Mouse (Mus musculus): Measurements from ENCODE around the gene Rap1b. TPM values are rescaled to one million over a fixed set of nuclear protein-coding genes. Genes with fewer than 3 reads are reported as not detected.

Gene Rap1b
- polyA plus RNA-seq, 2 experiments: 46.7 to 101 TPM

- 0 out of 2 replicates have a peak overlapping the region, but pooled peaks have one; percentile 13 for H3K4me2 ChIP-seq (ENCODE audit: low read depth)
- DNase-seq (ENCODE audit: low read depth in 3 of 3, low spot score in 3 of 3) (no peak), ATAC-seq (ENCODE audit: insufficient read depth) (no peak)
- no peak overlapping the region for H3K4me3 ChIP-seq (ENCODE audit: insufficient read depth in 1 of 2, low read depth in 2 of 2, low read length in 2 of 2)
- H3K27me3 ChIP-seq (ENCODE audit: control insufficient read depth, insufficient read depth, low read length): no peaks in the 10 kb centered on the region
- H3K4me1 ChIP-seq (replicated peaks; ENCODE audit: control insufficient read depth in 2 of 2, insufficient read depth in 2 of 2, low read length in 1 of 2): peaks cover 0 to 2% of the 10 kb centered on the region in 2 experiments; a peak in 2 of 4 replicates
- H3K9me3 ChIP-seq (ENCODE audit: control insufficient read depth, low read length): no peaks in the 10 kb centered on the region
- TF ChIP-seq EP300 (IDR thresholded peaks at IDR 0.05; ENCODE audit: low read depth) (no peak), CTCF (IDR thresholded peaks at IDR 0.05; ENCODE audit: low read depth) (no peak)
- no peak overlapping the region for H3K27ac ChIP-seq
- H3K9ac ChIP-seq (replicated peaks): no peak overlapping the region
- H3K36me3 ChIP-seq (replicated peaks; ENCODE audit: control insufficient read depth, insufficient read depth, low read depth): no peaks in the 10 kb centered on the region
- 71% methylated on average over 15 of the region's 15 CpGs for WGBS (ENCODE audit: insufficient replicate concordance)
Observed at GRCm38 (mm10) chr10:117888822-117889221, 43.0 kb upstream of the Rap1b start.

GRCm38 (mm10) chr10:117885358-117885757 is 39.5 kb upstream of the Rap1b start:
- Histone ChIP-seq H3K27me3 (ENCODE audit: control insufficient read depth, insufficient read depth, low read length) (no peaks in the 10 kb centered on the region), H3K4me2 (ENCODE audit: low read depth) (no peak overlapping the region), H3K36me3 (replicated peaks; ENCODE audit: control insufficient read depth, insufficient read depth, low read depth) (no peaks in the 10 kb centered on the region), H3K9ac (replicated peaks) (no peak overlapping the region), H3K27ac (no peak overlapping the region), H3K4me3 (ENCODE audit: insufficient read depth in 1 of 2, low read depth in 2 of 2, low read length in 2 of 2) (no peak overlapping the region), H3K9me3 (ENCODE audit: control insufficient read depth, low read length) (no peaks in the 10 kb centered on the region), H3K4me1 (replicated peaks; ENCODE audit: control insufficient read depth in 2 of 2, insufficient read depth in 2 of 2, low read length in 1 of 2) (peaks cover 0 to 2% of the 10 kb centered on the region in 2 experiments; a peak in 2 of 4 replicates)
- DNase-seq (ENCODE audit: low read depth in 3 of 3, low spot score in 3 of 3): no peak
- ATAC-seq (ENCODE audit: insufficient read depth): no peak
- 21% methylated on average over 4 of the region's 4 CpGs for WGBS (ENCODE audit: insufficient replicate concordance)
- TF ChIP-seq CTCF (IDR thresholded peaks at IDR 0.05; ENCODE audit: low read depth) (no peak), EP300 (IDR thresholded peaks at IDR 0.05; ENCODE audit: low read depth) (no peak)

GRCm38 (mm10) chr10:117884760-117885159 is 38.9 kb upstream of the Rap1b start:
- no peak for ATAC-seq (ENCODE audit: insufficient read depth)
- H3K9me3 ChIP-seq (ENCODE audit: control insufficient read depth, low read length): no peaks in the 10 kb centered on the region
- H3K4me1 ChIP-seq (replicated peaks; ENCODE audit: control insufficient read depth in 2 of 2, insufficient read depth in 2 of 2, low read length in 1 of 2): peaks cover 0 to 2% of the 10 kb centered on the region in 2 experiments; a peak in 2 of 4 replicates
- no peak overlapping the region for H3K4me3 ChIP-seq (ENCODE audit: insufficient read depth in 1 of 2, low read depth in 2 of 2, low read length in 2 of 2)
- WGBS (ENCODE audit: insufficient replicate concordance): 62% methylated on average over 5 of the region's 5 CpGs
- H3K27me3 ChIP-seq (ENCODE audit: control insufficient read depth, insufficient read depth, low read length): no peaks in the 10 kb centered on the region
- TF ChIP-seq CTCF (IDR thresholded peaks at IDR 0.05; ENCODE audit: low read depth): no peak
- TF ChIP-seq EP300 (IDR thresholded peaks at IDR 0.05; ENCODE audit: low read depth): no peak
- H3K9ac ChIP-seq (replicated peaks): no peak overlapping the region
- no peaks in the 10 kb centered on the region for H3K36me3 ChIP-seq (replicated peaks; ENCODE audit: control insufficient read depth, insufficient read depth, low read depth)
- no peak overlapping the region for H3K27ac ChIP-seq
- DNase-seq (ENCODE audit: low read depth in 3 of 3, low spot score in 3 of 3): no peak
- H3K4me2 ChIP-seq (ENCODE audit: low read depth): no peak overlapping the region

- Histone ChIP-seq H3K4me2 (ENCODE audit: low read depth) (no peak overlapping the region), H3K36me3 (replicated peaks; ENCODE audit: control insufficient read depth, insufficient read depth, low read depth) (no peaks in the 10 kb centered on the region), H3K4me1 (replicated peaks; ENCODE audit: control insufficient read depth in 2 of 2, insufficient read depth in 2 of 2, low read length in 1 of 2) (peaks cover 0 to 2% of the 10 kb centered on the region in 2 experiments; a peak in 2 of 4 replicates), H3K27ac (no peak overlapping the region), H3K9me3 (ENCODE audit: control insufficient read depth, low read length) (no peaks in the 10 kb centered on the region), H3K9ac (replicated peaks) (no peak overlapping the region), H3K27me3 (ENCODE audit: control insufficient read depth, insufficient read depth, low read length) (no peaks in the 10 kb centered on the region), H3K4me3 (ENCODE audit: insufficient read depth in 1 of 2, low read depth in 2 of 2, low read length in 2 of 2) (no peak overlapping the region)
- ATAC-seq (ENCODE audit: insufficient read depth): no peak
- 53% methylated on average over 8 of the region's 8 CpGs for WGBS (ENCODE audit: insufficient replicate concordance)
- no peak for DNase-seq (ENCODE audit: low read depth in 3 of 3, low spot score in 3 of 3)
- TF ChIP-seq CTCF (IDR thresholded peaks at IDR 0.05; ENCODE audit: low read depth) (no peak), EP300 (IDR thresholded peaks at IDR 0.05; ENCODE audit: low read depth) (no peak)
Observed at GRCm38 (mm10) chr10:117883438-117883837, 37.6 kb upstream of the Rap1b start.

- no peaks in the 10 kb centered on the region for H3K36me3 ChIP-seq (replicated peaks; ENCODE audit: control insufficient read depth, insufficient read depth, low read depth)
- DNase-seq (ENCODE audit: low read depth in 3 of 3, low spot score in 3 of 3) (no peak), ATAC-seq (ENCODE audit: insufficient read depth) (no peak)
- H3K9ac ChIP-seq (replicated peaks): no peak overlapping the region
- no peaks in the 10 kb centered on the region for H3K9me3 ChIP-seq (ENCODE audit: control insufficient read depth, low read length)
- H3K27me3 ChIP-seq (ENCODE audit: control insufficient read depth, insufficient read depth, low read length): no peaks in the 10 kb centered on the region
- 62% methylated on average over 9 of the region's 9 CpGs for WGBS (ENCODE audit: insufficient replicate concordance)
- H3K4me2 ChIP-seq (ENCODE audit: low read depth): no peak overlapping the region
- peaks cover 0 to 4% of the 10 kb centered on the region in 2 experiments; a peak in 1 of 4 replicates for H3K4me1 ChIP-seq (replicated peaks; ENCODE audit: control insufficient read depth in 2 of 2, insufficient read depth in 2 of 2, low read length in 1 of 2)
- no peak overlapping the region for H3K27ac ChIP-seq
- no peak overlapping the region for H3K4me3 ChIP-seq (ENCODE audit: insufficient read depth in 1 of 2, low read depth in 2 of 2, low read length in 2 of 2)
- TF ChIP-seq CTCF (IDR thresholded peaks at IDR 0.05; ENCODE audit: low read depth): no peak
- no peak for TF ChIP-seq EP300 (IDR thresholded peaks at IDR 0.05; ENCODE audit: low read depth)
Observed at GRCm38 (mm10) chr10:117878628-117879027, 32.8 kb upstream of the Rap1b start.

Measured in liver, embryonic 14.5 days (tissue).